Mouse (Mus musculus) brain, embryonic 14.5 days (tissue): Measurements from ENCODE around the gene Olfr750. TPM values are rescaled to one million over a fixed set of nuclear protein-coding genes. Genes with fewer than 3 reads are reported as not detected.

Experiments used
- DNase-seq: peaks from one replicate; pipeline ENCODE4 v3.0.0-alpha.2; 2011; ENCODE audit warnings: low read depth
- CTCF ChIP-seq: fragments of 200-500 bp; IDR thresholded peaks from 2 replicates; pipeline ENCODE4 v1.5.1; 2012; ENCODE audit warnings: inconsistent platforms, mild to moderate bottlenecking, moderate library complexity, borderline replicate concordance; ENCODE audit not compliant: insufficient read depth, insufficient read length; ENCODE audit errors: extremely low read depth
- POLR2A ChIP-seq: fragments of 200-500 bp; IDR thresholded peaks from 2 replicates; pipeline ENCODE4 v1.6.1; 2012; ENCODE audit warnings: mild to moderate bottlenecking, inconsistent platforms, borderline replicate concordance; ENCODE audit not compliant: poor library complexity, insufficient read depth, insufficient read length, severe bottlenecking; ENCODE audit errors: extremely low read depth
- polyA plus RNA-seq: library from polyadenylated mRNA; depleted of rRNA; stranded (reverse); fragments of >200 nt; gene quantifications from 2 replicates; pipeline ENCODE4 v1.2.3, GENCODE M21; 2012

Olfr750 gene
- polyA plus RNA-seq, 1 experiment: not detected

DNA sequence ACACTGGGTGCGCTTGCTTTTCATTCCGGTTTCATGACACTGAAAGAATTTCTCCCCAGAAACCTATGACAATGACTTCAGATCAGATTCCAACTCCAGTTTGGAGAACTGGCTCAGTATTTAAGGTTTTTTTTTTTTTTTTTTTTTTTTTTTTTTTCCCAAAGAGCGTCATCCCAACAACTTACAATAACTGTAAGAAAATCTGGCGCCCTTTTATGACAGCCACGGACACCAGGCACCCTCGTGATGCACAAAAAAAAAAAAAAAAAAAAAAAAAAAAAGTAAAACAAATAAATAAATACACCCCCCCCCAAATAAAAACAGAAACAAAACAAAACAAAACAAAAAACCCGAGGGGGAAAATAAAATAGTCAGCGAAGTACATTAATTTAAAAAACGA is 13.5 kb upstream of the Olfr750 start:
- TF ChIP-seq CTCF (no peak), POLR2A (no peak)

DNA sequence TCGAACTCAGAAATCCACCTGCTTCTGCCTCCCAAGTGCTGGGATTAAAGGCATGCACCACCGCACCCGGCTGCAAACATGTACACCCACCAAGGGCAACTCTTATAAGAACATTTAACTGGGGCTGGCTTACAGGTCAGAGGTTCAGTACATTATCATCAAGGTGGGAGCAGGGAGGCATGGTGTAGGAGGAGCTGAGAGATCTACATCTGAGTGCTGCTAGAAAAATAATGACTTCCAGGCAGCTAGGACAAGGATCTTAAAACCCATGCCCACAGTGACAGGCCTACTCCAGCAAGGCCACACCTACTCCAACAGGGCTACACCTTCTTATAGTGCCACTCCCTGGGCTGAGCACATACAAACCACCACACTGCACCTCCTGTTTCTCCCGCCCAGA is 11.7 kb upstream of the Olfr750 start:
- DNase-seq: no peak
- no peak for TF ChIP-seq POLR2A
- TF ChIP-seq CTCF: no peak

More for the DNA sequence above, 13.5 kb upstream of the Olfr750 start:
- DNase-seq: peak; percentile 34

DNA sequence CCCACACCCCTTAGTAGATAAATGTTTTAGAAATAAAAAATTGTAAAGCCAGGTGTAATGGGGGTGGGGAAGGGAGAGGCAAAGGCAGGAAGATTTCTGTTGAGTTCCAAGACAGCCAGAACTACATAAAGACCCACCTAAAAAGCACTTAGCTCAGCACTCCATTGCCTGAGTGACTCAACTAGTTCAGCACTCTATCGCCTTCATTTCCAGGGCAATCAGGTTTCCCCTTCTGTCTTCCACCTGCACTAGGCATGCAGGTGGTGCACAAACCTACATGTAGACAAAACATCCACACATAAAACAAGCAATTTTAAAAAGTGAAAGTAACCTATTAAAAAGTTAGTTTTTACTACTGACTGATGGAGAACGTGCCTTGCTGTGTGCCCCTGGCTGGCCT is 10.9 kb upstream of the Olfr750 start:
- DNase-seq: no peak
- TF ChIP-seq CTCF (no peak), POLR2A (no peak)

DNA sequence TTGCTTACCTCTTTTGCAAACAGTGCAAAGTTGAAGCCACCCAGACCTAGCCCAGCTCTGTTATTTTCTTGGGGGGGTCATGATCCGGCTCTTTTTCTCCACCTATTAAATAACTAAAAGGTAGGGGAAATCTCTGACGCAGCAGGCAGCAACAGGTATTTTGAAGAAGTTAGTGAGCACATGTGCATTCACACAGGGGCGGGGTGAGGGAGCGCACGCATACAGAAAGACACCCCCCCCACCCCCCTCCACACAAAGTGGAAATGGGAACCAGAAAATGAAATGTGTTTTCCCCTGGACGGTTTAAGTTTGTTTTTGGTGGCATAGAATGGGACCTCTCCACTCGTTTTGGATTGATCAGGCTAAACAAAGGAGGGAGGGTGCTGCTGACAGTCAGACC is 9.6 kb upstream of the Olfr750 start:
- DNase-seq: no peak
- no peak for TF ChIP-seq POLR2A
- TF ChIP-seq CTCF: no peak

DNA sequence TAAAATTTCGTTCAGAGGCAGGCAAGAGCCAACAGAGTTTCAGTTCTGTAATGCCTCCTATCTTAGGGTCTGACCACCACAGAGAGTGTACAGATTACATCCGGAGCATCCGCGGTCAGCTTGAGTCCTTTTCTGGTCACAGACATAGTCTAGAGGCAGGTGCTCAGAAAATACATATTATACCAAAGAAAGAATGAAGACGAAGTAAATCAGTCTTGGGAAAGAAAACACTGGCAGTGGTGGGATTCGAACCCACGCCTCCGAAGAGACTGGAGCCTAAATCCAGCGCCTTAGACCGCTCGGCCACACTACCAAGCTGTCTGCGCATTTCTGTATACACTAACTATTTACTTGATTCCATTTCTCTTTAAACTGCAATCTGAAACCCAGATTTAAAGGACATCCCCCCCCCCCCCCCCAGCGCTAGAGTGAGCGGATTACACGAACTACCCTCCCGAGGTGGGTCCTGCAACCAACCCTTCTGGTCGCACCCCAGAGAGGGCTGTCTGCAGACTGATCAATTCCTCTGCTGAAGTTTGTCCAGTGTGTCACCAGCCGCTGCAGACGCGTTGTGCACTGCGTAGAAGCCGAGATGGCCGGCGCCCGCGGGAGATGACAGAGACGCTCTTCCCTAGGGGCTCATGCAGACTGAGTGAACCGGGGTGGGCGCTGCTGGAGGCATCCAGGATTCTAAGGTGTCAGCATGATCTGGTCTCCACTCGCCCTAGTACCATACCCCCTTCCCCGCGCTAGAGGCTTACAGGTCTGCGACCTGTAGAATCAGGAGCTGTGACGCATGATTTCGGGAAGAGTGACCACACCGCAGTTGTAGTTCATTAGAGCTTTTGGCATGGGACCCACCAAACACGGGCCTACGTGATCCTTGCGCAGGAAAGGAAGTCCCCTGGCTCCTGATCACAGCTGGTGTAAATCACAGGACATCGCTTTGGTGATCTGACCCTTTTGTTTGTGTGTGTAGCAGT is 8.7 kb upstream of the Olfr750 start:
- no peak for TF ChIP-seq CTCF
- no peak for TF ChIP-seq POLR2A
- peak; percentile 63 for DNase-seq

DNA sequence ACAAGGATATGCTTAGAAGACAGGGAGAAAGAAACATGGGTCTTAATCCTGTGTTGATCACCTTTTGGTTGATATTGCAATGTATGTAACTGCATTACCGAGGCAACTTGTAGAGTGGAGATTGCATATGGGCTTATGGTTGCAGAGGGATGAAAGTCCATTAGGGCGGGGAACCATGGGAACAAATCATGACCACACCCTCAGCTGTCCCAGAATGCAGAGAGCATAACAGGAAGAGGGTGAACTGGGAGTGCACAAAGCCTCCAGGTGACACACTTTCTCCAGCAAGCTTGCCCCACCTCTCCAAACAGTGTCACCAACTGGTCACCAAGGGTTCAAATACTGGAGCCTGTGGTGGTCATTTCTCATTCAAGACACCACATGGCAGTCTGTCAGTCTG is 6.8 kb upstream of the Olfr750 start:
- TF ChIP-seq CTCF: no peak
- no peak for TF ChIP-seq POLR2A
- DNase-seq: no peak

DNA sequence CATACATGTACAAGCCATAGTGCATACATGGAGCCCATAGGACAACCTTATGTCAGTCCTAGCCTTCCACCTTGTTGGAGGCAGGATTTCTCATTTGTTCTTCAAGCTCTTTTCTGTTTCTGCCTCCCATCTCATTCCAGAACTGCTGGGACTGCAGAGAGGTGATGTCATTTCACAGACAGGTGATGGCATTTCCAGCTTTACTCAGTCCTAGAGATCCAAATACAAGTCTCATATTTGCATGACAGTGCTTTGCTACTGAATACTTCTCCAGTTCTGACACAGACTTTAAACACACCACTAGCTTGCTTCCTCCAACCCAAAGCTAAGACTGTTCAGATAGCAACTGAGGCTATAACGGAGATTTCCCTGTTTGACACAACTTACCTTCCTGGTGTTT is 4.9 kb upstream of the Olfr750 start:
- no peak for DNase-seq
- no peak for TF ChIP-seq CTCF
- TF ChIP-seq POLR2A: no peak

DNA sequence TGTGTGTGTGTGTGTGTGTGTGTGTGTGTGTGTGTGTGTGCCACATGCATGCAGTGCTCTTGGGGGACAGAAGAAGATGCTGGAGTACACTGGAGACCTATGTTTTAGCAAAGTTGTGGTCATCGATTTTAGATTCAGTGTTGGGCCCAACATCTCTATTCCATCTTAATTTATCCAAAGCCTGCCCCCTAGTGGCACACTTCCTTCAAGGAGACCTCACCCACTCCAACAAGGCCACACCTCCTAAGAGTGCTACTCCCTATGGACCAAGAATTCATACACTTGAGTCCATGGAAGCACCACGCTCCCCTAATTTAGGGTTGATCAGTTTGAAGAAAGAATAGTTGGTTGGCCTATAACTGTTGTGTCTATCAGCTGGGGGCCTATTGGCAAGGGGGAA is 4.6 kb downstream of the Olfr750 start:
- TF ChIP-seq CTCF: peak; percentile 16; the same call in 1 of the 2 replicates
- no peak for TF ChIP-seq POLR2A
- DNase-seq: peak; percentile 25

DNA sequence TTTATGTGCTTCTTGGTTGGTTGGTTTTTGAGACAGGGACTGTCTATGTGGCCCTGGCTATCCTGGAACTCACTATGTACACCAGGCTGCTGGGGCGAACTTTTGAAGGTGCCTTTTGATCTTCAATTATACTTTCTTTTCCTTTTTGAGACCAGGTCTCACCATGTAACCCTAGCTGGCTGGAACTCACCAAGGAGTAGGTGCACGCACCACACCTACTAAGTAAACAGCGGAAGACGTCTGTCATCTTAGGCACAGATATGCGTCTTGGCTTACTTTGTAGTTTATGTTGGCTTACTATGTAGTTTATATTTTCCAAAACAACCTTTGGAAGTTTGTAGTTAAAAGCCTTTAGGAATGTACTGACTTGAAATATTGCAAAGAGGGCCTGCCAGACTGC is 5.3 kb downstream of the Olfr750 start:
- no peak for DNase-seq
- no peak for TF ChIP-seq CTCF
- no peak for TF ChIP-seq POLR2A

DNA sequence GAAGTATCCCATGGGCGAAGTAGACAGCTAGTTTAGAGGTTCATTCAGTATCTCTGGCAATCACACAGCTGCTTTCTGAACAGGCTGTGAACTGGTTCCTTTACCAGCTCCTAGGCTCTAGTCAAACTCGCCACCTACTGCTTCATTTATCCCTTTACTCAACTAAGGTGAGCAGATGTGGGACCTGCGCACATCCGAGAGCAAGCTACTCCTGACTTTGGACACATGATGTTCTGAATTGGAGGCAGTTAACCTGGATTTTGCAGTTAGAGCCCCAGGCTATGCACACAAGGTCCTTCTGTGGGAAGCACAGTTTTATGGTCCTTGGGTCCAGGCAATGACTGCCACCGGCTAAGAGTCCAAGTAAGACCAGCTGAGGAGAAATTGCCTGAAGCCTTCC is 13.5 kb downstream of the Olfr750 start:
- DNase-seq: no peak
- TF ChIP-seq CTCF (no peak), POLR2A (no peak)

DNA sequence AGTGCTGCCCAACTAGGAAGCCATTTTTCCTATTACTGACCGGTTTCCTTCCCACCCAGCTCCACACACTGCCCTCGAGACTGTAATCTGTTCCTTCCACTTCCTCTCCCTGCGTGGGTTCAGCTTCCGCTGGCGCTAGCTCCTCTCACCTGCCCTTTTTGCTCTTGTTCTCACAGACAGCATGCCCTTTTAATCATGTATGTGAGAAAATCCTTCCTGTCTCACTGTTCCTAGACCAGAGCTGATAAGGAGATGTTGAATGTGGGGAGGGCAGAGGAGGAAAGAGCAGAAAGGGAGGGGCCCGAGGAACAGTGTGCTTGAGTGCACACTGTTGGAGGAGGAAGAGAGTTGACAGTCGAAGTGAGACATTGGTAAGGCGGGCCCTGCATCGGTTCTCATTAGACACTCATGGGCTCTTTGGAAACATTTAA is 16.8 kb downstream of the Olfr750 start, which contains the start of gene Rnase12:
TSS of gene Rnase12 (minus strand) at position 261 of the 431 bp plus-strand sequence.
- no peak for DNase-seq
- TF ChIP-seq CTCF (no peak), POLR2A (no peak)

DNA sequence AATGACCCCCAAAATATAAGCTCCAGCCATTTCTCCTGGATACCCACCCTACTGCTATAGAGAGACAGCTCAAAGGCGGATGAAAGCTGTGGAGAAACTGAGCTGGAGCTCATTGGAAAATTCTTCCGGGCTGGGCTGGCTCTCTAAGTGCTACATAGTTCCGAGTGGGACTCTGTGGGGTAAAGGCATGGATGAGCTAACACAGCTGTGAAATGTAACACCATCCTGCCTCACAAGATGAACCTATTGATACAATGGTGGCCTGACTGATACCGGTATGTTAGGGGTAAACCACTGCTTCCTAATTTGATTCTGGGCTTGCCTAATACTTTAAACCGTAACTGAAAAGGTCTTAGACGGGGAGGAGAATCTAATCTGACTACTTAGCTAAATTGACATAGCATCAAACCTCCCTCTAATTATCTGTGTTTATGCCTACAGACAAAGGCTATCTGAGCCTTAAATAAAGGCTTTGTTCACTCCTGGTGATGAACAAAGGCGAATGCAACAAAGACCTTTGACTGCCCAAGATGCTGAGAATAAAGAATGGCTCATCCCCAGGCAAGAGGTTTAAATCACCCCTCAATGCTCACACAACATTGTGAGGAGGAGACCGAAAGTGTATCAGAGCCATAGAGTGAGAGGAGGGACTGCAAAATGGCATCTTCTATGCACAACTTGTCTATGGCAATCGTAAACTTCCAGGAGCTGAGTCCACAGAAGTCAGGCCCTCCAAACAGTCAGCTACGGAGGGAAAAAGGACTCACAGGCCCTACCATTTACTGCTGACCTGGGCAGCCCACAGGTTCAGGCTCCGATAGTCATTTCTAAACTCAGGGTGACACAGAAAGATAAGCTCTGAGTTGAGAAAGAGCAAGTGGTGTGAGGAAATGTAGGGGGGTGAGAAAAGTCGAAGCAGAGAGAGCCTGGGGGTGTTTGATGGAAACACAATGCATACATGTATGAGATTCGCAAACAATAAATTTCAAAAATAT is 19.7 kb downstream of the Olfr750 start:
- TF ChIP-seq CTCF (no peak), POLR2A (no peak)
- peak; percentile 14 for DNase-seq
